Mouse (Mus musculus) cerebellum, postnatal 14 days (tissue): ENCODE results near the gene Bcap29.
"Not testable (repeated sequence)": the region's sequence is repeated elsewhere in the genome, so short reads cannot be mapped to it uniquely, and the experiment has no call there.

ENCODE experiments used
- DNase-seq, 2 experiments: peaks; one replicate each; pipeline ENCODE4 v3.0.0; 2021; ENCODE audit warnings: mixed read lengths in 2 of 2

Bcap29 gene

DNA sequence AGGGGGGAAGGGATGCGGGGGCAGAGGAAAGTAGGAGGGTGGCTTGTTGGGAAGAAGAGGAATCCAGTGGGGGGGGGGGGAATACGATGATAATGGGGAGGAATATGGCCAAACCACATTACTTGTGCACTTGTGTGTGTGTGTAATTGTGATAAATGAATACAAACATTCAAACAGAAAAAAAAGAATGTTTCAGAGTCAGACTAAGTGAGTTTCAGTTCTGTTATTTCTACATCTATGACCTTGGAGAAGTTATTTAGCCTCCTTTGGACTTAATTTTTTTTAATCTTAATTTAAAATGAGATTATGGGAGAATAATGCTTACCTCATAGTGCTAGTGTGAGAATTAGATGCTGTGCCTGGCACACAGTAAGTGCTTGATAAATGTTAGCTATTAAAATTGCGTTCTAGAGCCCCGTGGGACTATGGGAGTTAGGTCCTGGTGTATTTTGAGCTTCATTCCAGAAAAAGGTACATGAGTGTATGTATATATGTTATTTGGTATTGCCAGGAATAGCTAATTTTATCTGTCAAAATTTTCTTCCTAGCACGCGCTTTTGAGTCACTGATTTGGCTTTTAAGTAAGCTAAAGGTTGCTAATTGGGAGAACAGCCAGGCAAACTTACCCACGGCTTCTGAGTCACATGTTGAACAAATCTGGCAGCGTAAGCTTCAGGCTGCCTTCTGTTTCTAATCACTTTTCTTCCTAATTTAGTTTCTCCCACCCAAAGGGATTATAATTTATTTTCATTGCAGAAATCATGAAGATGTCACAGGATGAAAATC is 55.6 kb downstream of the Bcap29 start:
- peak in 1 of 2 experiments; percentile 13 for DNase-seq

GRCm38 (mm10) chr12:31574506-31574905 is 60.0 kb downstream of the Bcap29 start:
- DNase-seq = no peak

GRCm38 (mm10) chr12:31569784-31570183 is 64.7 kb downstream of the Bcap29 start:
- no peak for DNase-seq

GRCm38 (mm10) chr12:31568661-31569060 is 65.8 kb downstream of the Bcap29 start:
- DNase-seq = no peak

- not testable (repeated sequence) for DNase-seq
Observed at GRCm38 (mm10) chr12:31567535-31567934, 66.9 kb downstream of the Bcap29 start.

DNA sequence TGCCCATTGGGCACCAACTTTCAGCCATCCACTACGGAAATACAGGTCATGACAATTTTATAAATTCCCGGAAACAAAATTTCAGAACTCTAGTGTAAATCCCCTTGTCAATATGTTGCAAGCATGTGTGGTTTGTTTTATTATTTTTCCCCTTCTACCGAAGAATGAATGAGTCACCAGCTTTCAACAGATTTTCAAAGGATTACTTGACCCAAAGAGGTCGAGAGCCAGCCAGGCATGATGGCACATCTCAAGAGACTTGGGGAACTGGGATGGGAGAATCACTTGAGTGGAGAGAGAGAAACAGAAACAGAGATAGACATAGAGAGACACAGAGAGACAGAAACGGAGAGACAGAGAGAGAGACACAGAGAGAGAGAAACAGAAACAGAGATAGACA is 73.7 kb downstream of the Bcap29 start:
- DNase-seq = no peak

GRCm38 (mm10) chr12:31560002-31560401 is 74.5 kb downstream of the Bcap29 start:
- no peak for DNase-seq

DNA sequence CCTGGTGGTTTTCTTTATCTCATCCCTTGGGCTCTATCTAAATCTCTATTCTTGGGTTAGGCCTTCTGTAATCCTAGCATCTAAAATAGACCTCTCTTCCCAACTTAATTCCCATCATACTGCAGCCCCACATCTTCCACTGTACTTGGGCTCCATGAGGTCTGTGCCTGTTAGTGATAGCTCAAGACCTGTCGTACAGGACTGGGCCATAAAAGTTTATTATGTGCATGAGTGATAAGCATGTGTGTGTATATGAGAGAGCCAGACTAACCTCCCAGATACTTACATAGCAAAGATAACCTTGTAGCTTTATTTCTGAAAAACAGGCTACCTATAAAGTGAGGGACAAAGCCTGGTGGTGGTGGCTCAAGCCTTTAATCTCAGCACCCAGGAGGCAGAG is 80.1 kb downstream of the Bcap29 start:
- DNase-seq = no peak

- no peak for DNase-seq
Observed at GRCm38 (mm10) chr12:31551252-31551651, 83.2 kb downstream of the Bcap29 start.

DNA sequence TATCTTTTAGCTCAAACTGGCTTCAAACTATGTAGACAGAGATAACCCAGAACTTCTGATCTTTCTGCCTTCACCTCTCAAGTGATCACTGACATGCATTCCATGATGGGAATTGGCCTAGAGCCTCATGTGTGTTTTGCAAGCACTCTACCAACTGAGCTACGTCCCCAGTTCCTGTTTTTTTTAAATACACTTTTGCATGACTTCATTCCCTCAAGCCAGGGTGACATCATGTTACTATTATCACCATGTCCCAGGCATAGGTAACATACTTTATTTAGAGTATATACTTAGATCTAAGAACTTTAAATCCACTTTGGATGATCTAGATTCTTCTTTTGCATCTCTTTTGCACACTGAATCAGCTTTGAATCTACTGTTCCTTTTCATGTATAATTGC is 88.4 kb downstream of the Bcap29 start:
- DNase-seq = no peak

DNA sequence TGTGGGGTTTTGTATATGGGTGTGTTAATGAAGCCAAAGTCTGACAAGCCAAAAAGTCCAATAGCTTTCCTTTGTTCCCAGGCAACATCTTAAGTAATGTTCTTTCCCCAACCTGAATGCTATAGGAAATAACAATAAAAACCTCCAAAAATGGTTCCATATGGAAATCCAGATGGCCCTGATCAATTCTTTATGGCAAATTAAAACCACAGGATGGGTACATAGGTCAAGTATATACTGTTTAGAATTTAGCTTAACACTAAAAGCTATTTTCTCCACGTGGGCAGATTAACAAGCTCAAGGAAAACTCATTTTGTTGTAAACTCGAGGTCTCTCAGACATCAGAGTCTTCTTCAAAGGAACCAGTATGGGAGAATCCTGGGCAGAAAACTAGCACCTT is 89.2 kb downstream of the Bcap29 start:
- DNase-seq = no peak

- no peak for DNase-seq
Observed at GRCm38 (mm10) chr12:31541541-31541940, 92.9 kb downstream of the Bcap29 start.
